Mouse (Mus musculus): Measurements from ENCODE around the gene Ccndbp1.
A peak's percentile ranks its signal among the peaks of the same experiment; 100 is the strongest.
"Not testable (repeated sequence)": the region's sequence is repeated elsewhere in the genome, so short reads cannot be mapped to it uniquely, and the experiment has no call there.

Gene Ccndbp1

GRCm38 (mm10) chr2:121003586-121003985 lies 4.6 kb upstream of the Ccndbp1 start:
- DNase-seq = no peak

DNA sequence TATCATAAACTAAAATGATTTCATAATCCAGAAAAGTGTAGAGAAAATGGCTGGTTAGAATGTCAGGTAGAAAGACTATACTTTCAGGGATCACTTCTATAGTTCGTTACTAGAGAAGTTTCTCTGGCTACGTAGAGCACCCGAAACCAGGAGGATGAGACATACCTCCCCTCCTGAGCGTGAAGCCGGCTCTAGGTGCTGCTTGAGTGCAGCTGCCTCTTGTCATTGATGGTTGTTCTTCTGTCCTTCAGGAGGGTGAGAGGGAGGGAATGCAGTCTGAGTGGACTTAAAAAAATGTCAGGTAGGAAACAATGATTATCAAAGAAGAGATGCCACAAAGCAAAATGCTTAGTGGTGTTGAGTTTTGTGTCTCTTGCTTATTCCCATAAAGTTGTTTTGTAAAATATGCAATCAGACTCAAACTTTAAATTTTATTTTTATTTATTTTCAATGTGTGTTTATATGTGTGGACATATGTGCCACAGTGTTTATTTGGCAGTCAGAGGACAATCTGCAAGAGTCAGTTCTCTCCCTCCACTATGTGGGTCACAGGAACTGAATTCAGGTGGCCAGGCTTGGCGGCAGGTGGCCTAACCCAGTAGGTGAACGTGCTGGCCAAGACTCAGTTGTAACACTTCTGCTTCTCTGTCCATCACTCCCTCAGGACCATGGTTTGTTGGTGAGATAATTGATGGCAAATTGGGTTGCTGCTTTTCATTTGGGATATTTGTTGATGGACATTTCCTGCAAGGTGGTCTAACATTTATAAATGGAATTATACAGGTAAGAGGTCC lies 4.0 kb upstream of the Ccndbp1 start:
- no peak for DNase-seq

DNA sequence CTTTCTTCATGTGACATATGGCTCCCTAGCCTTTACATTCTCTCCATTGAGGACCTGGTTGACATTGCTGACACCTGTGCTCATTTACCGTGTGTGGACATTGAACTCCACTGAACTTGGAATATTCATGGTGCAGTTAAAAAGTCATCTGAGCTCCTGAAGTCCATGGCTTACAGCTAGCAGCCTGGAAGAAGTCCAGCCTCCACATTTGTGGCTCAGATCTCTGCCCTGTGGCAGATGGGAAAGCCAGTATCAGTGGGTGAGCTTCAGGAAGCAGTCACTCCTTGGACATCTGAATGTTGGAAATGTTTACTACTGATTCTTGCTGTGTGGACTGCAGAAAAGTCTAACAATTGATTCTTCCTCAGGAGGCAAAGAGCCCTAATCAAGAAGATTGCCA lies 1.2 kb upstream of the Ccndbp1 start:
- DNase-seq = no peak

DNA sequence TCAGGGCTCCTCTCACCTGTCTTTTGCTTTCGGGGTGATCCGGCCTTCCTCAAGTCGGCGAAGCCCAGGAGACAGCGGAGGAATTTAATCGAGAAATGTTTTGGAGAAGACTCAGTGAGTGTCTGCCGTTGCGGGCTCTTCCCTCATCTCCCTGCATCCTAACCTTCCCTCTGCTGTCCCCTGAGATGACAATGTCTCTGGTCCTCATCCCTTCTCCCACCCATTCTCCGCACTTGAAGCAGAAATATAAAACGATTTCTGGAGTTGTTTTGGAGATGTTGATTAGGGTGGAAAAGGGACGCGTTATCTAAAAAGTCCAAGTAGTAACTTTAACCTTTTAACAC lies 433 bp downstream of the Ccndbp1 start:
- DNase-seq = no peak

DNA sequence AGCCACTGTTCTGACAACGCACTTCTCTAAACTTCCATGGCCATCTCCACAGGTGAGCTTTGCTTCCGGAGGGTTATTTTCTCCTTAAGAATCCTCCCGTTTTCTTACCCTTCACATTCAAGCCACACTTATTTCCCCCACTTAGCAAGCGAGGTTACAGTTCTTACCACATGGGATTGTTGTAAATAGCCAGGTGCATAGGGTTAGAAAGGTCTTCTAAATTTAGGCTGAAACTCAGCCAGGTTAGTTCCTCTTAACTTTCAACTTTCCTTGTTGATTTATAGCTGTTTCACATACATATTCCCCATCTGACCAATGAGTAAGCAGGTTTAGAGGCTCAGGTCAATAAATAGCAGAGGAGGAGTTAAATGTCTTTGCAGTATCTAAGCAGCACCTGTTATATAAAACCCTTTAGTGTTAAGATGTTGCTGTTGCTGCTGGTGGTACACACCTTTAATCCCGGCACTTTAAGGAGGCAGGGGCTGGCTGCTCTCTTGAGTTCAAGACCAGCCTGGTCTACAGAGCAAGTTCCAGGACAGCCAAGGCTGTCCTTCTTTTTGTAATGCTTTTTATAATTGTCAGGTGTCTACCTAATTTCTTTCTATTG lies 971 bp downstream of the Ccndbp1 start:
- no peak for DNase-seq

GRCm38 (mm10) chr2:121012676-121013075 lies 4.5 kb downstream of the Ccndbp1 start:
- DNase-seq = no peak

DNA sequence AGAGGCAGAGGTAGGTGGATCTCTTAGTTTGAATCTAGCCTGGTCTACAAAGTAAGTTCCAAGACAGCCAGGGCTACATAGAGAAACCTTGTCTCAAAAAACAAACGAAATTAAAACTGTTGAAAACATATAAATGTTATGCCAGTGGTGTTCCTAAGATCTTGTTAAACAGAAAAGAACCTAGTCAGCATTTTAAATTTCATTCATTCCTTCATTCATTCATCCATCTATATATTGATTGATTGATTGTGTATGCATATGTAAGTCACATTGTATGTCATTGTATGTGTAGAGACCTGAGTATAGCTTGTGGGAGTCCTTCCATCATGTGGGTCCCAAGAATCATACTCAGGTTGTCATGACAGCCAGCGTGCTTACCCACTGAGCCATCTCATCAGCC lies 7.3 kb downstream of the Ccndbp1 start:
- no peak for DNase-seq

- no peak for DNase-seq
Measured at GRCm38 (mm10) chr2:121016226-121016625, 8.0 kb downstream of the Ccndbp1 start.

GRCm38 (mm10) chr2:121017151-121017550 lies 8.9 kb downstream of the Ccndbp1 start:
- no peak for DNase-seq

GRCm38 (mm10) chr2:121022918-121023317 lies 14.7 kb downstream of the Ccndbp1 start:
- no peak for DNase-seq

- DNase-seq = no peak
Measured at GRCm38 (mm10) chr2:121036733-121037341, 28.6 kb downstream of the Ccndbp1 start, which contains the start of gene Epb42. Gene Epb42 (minus strand): TSS chr2:121037072.

GRCm38 (mm10) chr2:121038851-121039250 lies 30.6 kb downstream of the Ccndbp1 start:
- not testable (repeated sequence) for DNase-seq

GRCm38 (mm10) chr2:121039382-121039781 lies 31.2 kb downstream of the Ccndbp1 start:
- DNase-seq = no peak

DNA sequence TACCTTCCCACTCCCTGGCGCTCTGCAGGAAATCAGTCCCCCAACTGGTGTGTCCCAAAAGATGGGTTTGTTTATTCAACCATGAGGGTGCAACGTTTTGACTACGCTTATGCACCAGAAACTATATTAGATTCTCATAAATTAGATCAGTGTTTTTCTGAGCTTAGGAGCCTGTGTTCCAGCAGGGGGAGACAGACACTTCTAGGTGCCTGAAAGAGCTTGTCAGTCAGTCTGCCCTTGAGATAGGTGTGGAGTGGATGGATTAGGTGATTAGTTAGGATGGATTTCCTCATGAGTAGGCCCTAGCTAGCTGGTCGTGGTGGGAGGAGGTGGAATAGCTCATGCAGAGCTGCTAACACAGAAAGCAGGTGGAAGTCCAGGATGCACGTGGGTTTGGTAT lies 32.9 kb downstream of the Ccndbp1 start:
- peak; percentile 20 to 48 for DNase-seq

DNA sequence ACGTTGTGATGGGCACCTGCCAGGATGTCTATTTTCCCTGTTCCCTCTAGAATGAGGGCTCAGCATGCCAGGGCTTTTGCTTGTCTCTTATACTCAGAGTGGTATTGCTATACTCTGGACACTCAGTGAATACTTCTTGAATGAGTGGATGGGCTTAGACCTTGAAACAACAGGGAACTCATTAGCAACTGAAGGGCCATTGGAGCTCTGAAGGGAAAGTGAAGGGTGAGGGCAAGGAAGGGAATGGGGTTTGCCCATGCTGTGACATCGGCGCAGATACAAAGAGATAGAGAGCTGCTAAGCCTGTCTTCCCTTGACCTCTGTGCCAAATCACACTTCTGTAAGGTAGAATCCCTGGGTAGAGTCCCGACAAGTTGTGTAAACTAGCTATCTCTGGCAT lies 37.5 kb downstream of the Ccndbp1 start:
- no peak for DNase-seq

DNA sequence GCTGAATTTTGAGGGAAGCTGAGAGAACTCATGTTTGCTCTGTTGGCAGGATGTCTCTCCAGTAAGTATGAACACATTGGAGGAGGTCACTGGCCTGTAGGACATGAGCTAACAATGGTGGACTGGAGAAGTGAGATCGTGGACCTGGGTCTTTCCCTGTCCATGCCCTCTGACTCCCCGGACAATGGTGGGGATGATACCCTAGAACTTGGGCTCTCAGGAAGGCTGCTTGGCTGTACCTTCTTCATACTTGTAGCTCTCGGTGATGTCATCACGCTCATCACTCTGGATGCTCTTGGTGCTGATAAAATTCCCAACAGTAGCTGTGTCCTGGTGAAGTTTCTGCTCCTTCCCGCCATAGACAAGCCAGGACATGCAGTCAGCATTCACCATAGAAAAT lies 44.0 kb downstream of the Ccndbp1 start:
- no peak for DNase-seq

DNA sequence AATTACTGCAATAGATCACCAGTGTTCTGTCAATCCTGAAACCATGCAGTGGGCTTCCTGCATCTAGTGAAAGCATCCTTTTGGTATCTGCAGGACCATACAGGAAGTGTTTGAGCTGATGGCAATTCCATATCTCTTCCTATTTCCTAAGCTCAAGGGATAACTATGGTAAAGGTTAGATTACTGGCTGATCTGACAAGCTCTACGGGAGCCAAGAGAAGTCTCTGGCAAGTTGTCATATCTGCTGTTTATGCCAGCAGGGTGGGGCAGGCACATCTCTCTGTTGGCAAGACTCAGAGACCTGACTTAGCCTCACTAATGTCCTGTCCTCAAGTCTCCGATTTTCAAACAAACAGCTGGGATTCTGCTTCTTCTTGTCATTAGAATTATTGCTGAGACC lies 45.9 kb downstream of the Ccndbp1 start:
- DNase-seq = no peak

- no peak for DNase-seq
Measured at GRCm38 (mm10) chr2:121055915-121056314, 47.7 kb downstream of the Ccndbp1 start.

- no peak for DNase-seq
Measured at GRCm38 (mm10) chr2:121057997-121058396, 49.8 kb downstream of the Ccndbp1 start.

DNA sequence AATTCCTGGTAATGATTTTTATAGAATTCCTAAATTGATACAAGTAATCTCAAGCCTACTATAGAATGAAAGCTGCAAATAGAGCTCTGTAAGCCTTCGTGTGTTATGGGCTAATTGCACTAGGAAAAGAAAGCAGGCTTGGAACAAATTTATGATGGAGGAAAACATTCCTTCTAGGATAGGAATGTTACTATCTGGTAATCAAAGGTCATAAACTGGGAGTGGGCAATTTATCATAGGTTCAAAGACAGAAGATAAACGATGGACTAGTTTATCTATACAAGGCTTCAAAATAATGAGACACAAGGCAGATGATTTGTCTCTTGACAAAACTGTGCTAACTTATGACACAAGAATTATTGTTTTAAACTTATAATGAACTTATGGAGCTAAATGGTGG lies 53.1 kb downstream of the Ccndbp1 start:
- no peak for DNase-seq
